Mouse (Mus musculus) CH12.LX (cell line): ENCODE data around the gene Hsd11b2. TPM values are rescaled to one million over a fixed set of nuclear protein-coding genes. Genes with fewer than 3 reads are reported as not detected.

Source experiments
- DNase-seq: peaks from one replicate; pipeline ENCODE4 v3.0.0-alpha.2; 2013; ENCODE audit errors: extremely low read depth
- H3K27ac ChIP-seq: 2 replicates; pipeline ENCODE4 v1.5.1; 2012; ENCODE audit warnings: low read depth, mild to moderate bottlenecking, control low read depth, moderate library complexity; ENCODE audit not compliant: insufficient read depth
- H3K27me3 ChIP-seq: replicated peaks from 2 replicates; pipeline ENCODE3; 2012; ENCODE audit warnings: inconsistent platforms
- H3K36me3 ChIP-seq, 2 experiments: replicated peaks in 1 of 2; 2 replicates each; pipeline versions ENCODE3 to v1.6.1; 2012; ENCODE audit warnings: inconsistent platforms in 1 of 2, low read length in 1 of 2, mild to moderate bottlenecking in 1 of 2, mixed read lengths in 1 of 2, moderate library complexity in 1 of 2; ENCODE audit not compliant: control insufficient read depth in 1 of 2, insufficient read depth in 1 of 2
- H3K4me1 ChIP-seq, 2 experiments: 2 replicates each; pipeline ENCODE4 v1.6.1; 2012; ENCODE audit warnings: inconsistent platforms in 1 of 2, moderate library complexity in 1 of 2; ENCODE audit not compliant: insufficient read depth in 2 of 2, control insufficient read depth in 1 of 2
- H3K4me2 ChIP-seq: 2 replicates; pipeline ENCODE4 v1.6.1; 2012; ENCODE audit warnings: low read depth, mild to moderate bottlenecking, control low read depth; ENCODE audit not compliant: poor library complexity, insufficient read depth, severe bottlenecking
- H3K4me3 ChIP-seq, 3 experiments: fragments of 150-350 bp in 1 of 3; sonication (generic) in 1 of 3; replicated peaks in 1 of 3; 2 replicates each; pipeline versions ENCODE3 to v1.5.1; 2011 to 2012; ENCODE audit warnings: low read depth in 2 of 3, low read length in 2 of 3, mild to moderate bottlenecking in 2 of 3, moderate library complexity in 2 of 3, control low read depth in 1 of 3, improper control_type of control experiment in 1 of 3, inconsistent platforms in 1 of 3, mixed read lengths in 1 of 3; ENCODE audit not compliant: poor library complexity in 1 of 3
- H3K79me2 ChIP-seq: replicated peaks from 2 replicates; pipeline ENCODE4 v1.6.1; 2012; ENCODE audit warnings: mild to moderate bottlenecking, moderate library complexity; ENCODE audit not compliant: control insufficient read depth, poor library complexity, insufficient read depth, severe bottlenecking; ENCODE audit errors: extremely low read depth
- H3K9ac ChIP-seq: 2 replicates; pipeline ENCODE4 v1.6.1; 2012; ENCODE audit warnings: low read depth, mild to moderate bottlenecking, control low read depth, moderate library complexity; ENCODE audit not compliant: insufficient read depth
- H3K9me3 ChIP-seq: replicated peaks from 2 replicates; pipeline ENCODE3; 2012; ENCODE audit warnings: low read length, inconsistent platforms, mixed read lengths
- CHD2 ChIP-seq: IDR thresholded peaks from 2 replicates; pipeline ENCODE4 v1.6.1; 2011; ENCODE audit warnings: low read length, improper control_type of control experiment
- CTCF ChIP-seq, 2 experiments: IDR thresholded peaks in 1 of 2; conservative IDR thresholded peaks in 1 of 2; 2 replicates each; pipeline ENCODE4 v1.5.1; 2011 to 2012; ENCODE audit warnings: low read depth in 2 of 2, low read length in 2 of 2, improper control_type of control experiment in 1 of 2, inconsistent platforms in 1 of 2, mild to moderate bottlenecking in 1 of 2, moderate library complexity in 1 of 2
- ETS1 ChIP-seq: conservative IDR thresholded peaks from 2 replicates; pipeline ENCODE4 v1.6.1; 2012; ENCODE audit warnings: low read depth, mild to moderate bottlenecking, inconsistent platforms, low read length, improper control_type of control experiment, moderate library complexity
- HCFC1 ChIP-seq: IDR thresholded peaks from 2 replicates; pipeline ENCODE4 v1.6.1; 2012; ENCODE audit warnings: low read depth, mild to moderate bottlenecking, inconsistent platforms, low read length, improper control_type of control experiment
- IRF4 ChIP-seq: IDR thresholded peaks from 2 replicates; pipeline ENCODE4 v1.6.1; 2014; ENCODE audit warnings: low read depth, mild to moderate bottlenecking, inconsistent platforms, low read length, improper control_type of control experiment
- JUN ChIP-seq: IDR thresholded peaks from 2 replicates; pipeline ENCODE4 v1.6.1; 2011; ENCODE audit warnings: low read depth, mild to moderate bottlenecking, low read length, improper control_type of control experiment, moderate library complexity; ENCODE audit not compliant: insufficient read depth
- JUND ChIP-seq: conservative IDR thresholded peaks from 2 replicates; pipeline ENCODE4 v1.6.1; 2011; ENCODE audit warnings: low read depth, low read length, improper control_type of control experiment
- MAX ChIP-seq: IDR thresholded peaks from 2 replicates; pipeline ENCODE4 v1.6.1; 2011; ENCODE audit warnings: low read length, improper control_type of control experiment
- NRF1 ChIP-seq: IDR thresholded peaks from 2 replicates; pipeline ENCODE4 v1.6.1; 2014; ENCODE audit warnings: low read depth, mild to moderate bottlenecking, inconsistent platforms, low read length, improper control_type of control experiment, moderate library complexity
- PAX5 ChIP-seq: IDR thresholded peaks from 2 replicates; pipeline ENCODE4 v1.6.1; 2012; ENCODE audit warnings: low read length, inconsistent platforms, mixed read lengths
- POLR2A ChIP-seq: IDR thresholded peaks from 2 replicates; pipeline ENCODE4 v1.6.1; 2011; ENCODE audit warnings: low read depth, mild to moderate bottlenecking, improper control_type of control experiment, low read length
- RCOR1 ChIP-seq: conservative IDR thresholded peaks from 2 replicates; pipeline ENCODE4 v1.6.1; 2012; ENCODE audit warnings: low read depth, mild to moderate bottlenecking, inconsistent platforms, low read length, improper control_type of control experiment
- SMC3 ChIP-seq: IDR thresholded peaks from 2 replicates; pipeline ENCODE4 v1.6.1; 2011; ENCODE audit warnings: low read depth, low read length, improper control_type of control experiment
- TCF12 ChIP-seq: IDR thresholded peaks from 2 replicates; pipeline ENCODE4 v1.6.1; 2014; ENCODE audit warnings: low read depth, mild to moderate bottlenecking, inconsistent platforms, low read length, improper control_type of control experiment
- UBTF ChIP-seq: IDR thresholded peaks from 2 replicates; pipeline ENCODE4 v1.6.1; 2012; ENCODE audit warnings: low read depth, mild to moderate bottlenecking, inconsistent platforms, low read length, improper control_type of control experiment, moderate library complexity
- USF2 ChIP-seq: conservative IDR thresholded peaks from 2 replicates; pipeline ENCODE4 v1.6.1; 2011; ENCODE audit warnings: low read depth, low read length, improper control_type of control experiment
- ZMIZ1 ChIP-seq: IDR thresholded peaks from 2 replicates; pipeline ENCODE4 v1.6.1; 2012; ENCODE audit warnings: low read depth, mild to moderate bottlenecking, inconsistent platforms, low read length, improper control_type of control experiment
- ZNF384 ChIP-seq: IDR thresholded peaks from 2 replicates; pipeline ENCODE4 v1.6.1; 2012; ENCODE audit warnings: low read depth, low read length, improper control_type of control experiment, inconsistent platforms
- dilution Hi-C: fragments of 300-500 bp; cut with MboI; formaldehyde crosslinking; loops from 2 replicates; pipeline ENCODE4 v1.14.3; 2020; ENCODE audit warnings: low sequenced_read_pairs; ENCODE audit not compliant: extremely low pct_unique_long_range_greater_than_20kb, extremely low pct_ligation_motif_present
- in situ Hi-C: fragments of 300-500 bp; cut with MboI; formaldehyde crosslinking; loops from 3 replicates; pipeline ENCODE4 v1.14.3; 2019; ENCODE audit warnings: low sequenced_read_pairs, low pct_ligation_motif_present, low pct_unique_long_range_greater_than_20kb, mixed read lengths
- polyA plus RNA-seq: library from polyadenylated mRNA; unstranded; fragments of >175 nt; gene quantifications from 2 replicates; pipeline ENCODE4 v1.2.1, GENCODE M21; 2012; ENCODE audit warnings: low read depth; ENCODE audit not compliant: insufficient read length
- total RNA-seq, 2 experiments: library from RNA; depleted of rRNA; stranded (reverse); fragments of 300-350 nt in 1 of 2; fragments of >200 nt in 1 of 2; gene quantifications; 2 replicates each; pipeline ENCODE4 v1.2.3; 2012 to 2014

Hsd11b2 gene
- total and polyA plus RNA-seq, 3 experiments, result not detected

GRCm38 (mm10) chr8:105549506-105549905 is 31.0 kb downstream of the Hsd11b2 start:
- H3K27ac ChIP-seq, result no peak overlapping the region
- dilution Hi-C loops, result no loop called here
- DNase-seq, result no peak
- in situ Hi-C loops, result loop anchor here (5.0 kb wide), 1 partner anchor 37 kb away; no protein-coding TSS in a partner anchor
- peaks cover 0 to 39% of the 10 kb centered on the region in 2 experiments for H3K36me3 ChIP-seq
- TF ChIP-seq TCF12, result no peak
- no peak for TF ChIP-seq CHD2
- no peak for TF ChIP-seq USF2
- no peak for TF ChIP-seq POLR2A
- no peak for TF ChIP-seq JUN
- no peak for TF ChIP-seq RCOR1
- TF ChIP-seq ZNF384, result no peak
- TF ChIP-seq ZMIZ1, result no peak
- TF ChIP-seq CTCF (conservative IDR thresholded peaks at IDR 0.05 in 1 of 2, IDR thresholded peaks at IDR 0.05 in 1 of 2; ENCODE audit: low read depth in 2 of 2, low read length in 2 of 2), result no peak
- no peak for TF ChIP-seq HCFC1
- no peak for TF ChIP-seq JUND
- TF ChIP-seq SMC3, result no peak
- TF ChIP-seq PAX5, result no peak
- no peak for TF ChIP-seq UBTF
- no peak for TF ChIP-seq NRF1
- TF ChIP-seq MAX, result no peak
- H3K4me1 ChIP-seq, result peaks cover 0 to 26% of the 10 kb centered on the region in 2 experiments; a peak in 2 of 4 replicates
- H3K9me3 ChIP-seq, result no peaks in the 10 kb centered on the region
- no peaks in the 10 kb centered on the region for H3K79me2 ChIP-seq
- no peak overlapping the region for H3K4me3 ChIP-seq
- H3K27me3 ChIP-seq, result no peaks in the 10 kb centered on the region
- H3K9ac ChIP-seq, result no peak overlapping the region
- H3K4me2 ChIP-seq, result no peak overlapping the region

GRCm38 (mm10) chr8:105550083-105550482 is 31.5 kb downstream of the Hsd11b2 start:
- Histone ChIP-seq H3K4me1 (peaks cover 0 to 20% of the 10 kb centered on the region in 2 experiments; a peak in 2 of 4 replicates), H3K27ac (no peak overlapping the region), H3K9me3 (no peaks in the 10 kb centered on the region), H3K79me2 (no peaks in the 10 kb centered on the region), H3K4me2 (no peak overlapping the region), H3K27me3 (no peaks in the 10 kb centered on the region), H3K36me3 (peaks cover 0 to 41% of the 10 kb centered on the region in 2 experiments), H3K4me3 (no peak overlapping the region), H3K9ac (no peak overlapping the region)
- no peak for DNase-seq
- in situ Hi-C loops (loop anchor here (5.0 kb wide), 1 partner anchor 63 kb away; no protein-coding TSS in a partner anchor), dilution Hi-C loops (no loop called here)
- no peak for TF ChIP-seq ETS1
- no peak for TF ChIP-seq POLR2A
- no peak for TF ChIP-seq IRF4
- no peak for TF ChIP-seq CTCF (conservative IDR thresholded peaks at IDR 0.05 in 1 of 2, IDR thresholded peaks at IDR 0.05 in 1 of 2; ENCODE audit: low read depth in 2 of 2, low read length in 2 of 2)
- TF ChIP-seq MAX, result no peak
- TF ChIP-seq USF2, result no peak
